Mouse (Mus musculus): ENCODE results near the gene Slc25a44. TPM values are rescaled to one million over a fixed set of nuclear protein-coding genes. Genes with fewer than 3 reads are reported as not detected.

Gene Slc25a44
- polyA plus RNA-seq, 1 experiment from 2014 or later, result 20.6 TPM

DNA sequence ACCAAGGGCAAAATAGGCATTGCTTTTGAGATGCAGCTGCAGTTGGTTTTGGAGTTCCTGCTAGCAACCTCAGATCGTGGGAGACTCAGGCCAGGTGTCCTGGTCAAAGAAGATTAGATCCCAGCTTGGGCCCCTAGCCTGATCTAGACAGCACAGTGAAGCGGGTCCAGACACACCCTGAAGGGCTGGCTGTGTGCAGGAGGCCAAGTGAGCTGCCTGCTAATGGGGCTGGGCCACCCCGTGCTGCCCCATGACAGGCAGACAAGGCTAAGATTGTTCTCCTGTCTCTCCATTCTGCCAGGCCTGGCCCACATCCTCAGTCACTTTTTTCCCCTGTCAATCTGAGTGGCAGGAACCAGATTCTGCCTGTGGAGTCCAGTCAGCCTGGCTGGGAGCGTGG is 61.2 kb downstream of the Slc25a44 start:
- H3K9me3 ChIP-seq (ENCODE audit: control insufficient read depth, low read length), result no peaks in the 10 kb centered on the region
- H3K27ac ChIP-seq (ENCODE audit: low read depth, low read length), result peak overlapping the region; percentile 78
- ATAC-seq (replicated peaks; ENCODE audit: low FRiP score) (peak; percentile 90), DNase-seq (ENCODE audit: low spot score) (no peak)
- H3K36me3 ChIP-seq (ENCODE audit: control insufficient read depth, insufficient read depth, low read length), result peaks cover 32% of the 10 kb centered on the region
- H3K9ac ChIP-seq (ENCODE audit: low read depth, low read length), result peak overlapping the region; percentile 40
- H3K4me3 ChIP-seq (ENCODE audit: low read depth, low read length), result peak overlapping the region; percentile 25; the same call in 1 of the 2 replicates
- WGBS, result 45% methylated on average over 4 of the region's 4 CpGs
- peaks cover 21% of the 10 kb centered on the region for H3K27me3 ChIP-seq (replicated peaks; ENCODE audit: control insufficient read depth, insufficient read depth, low read length)
- peaks cover 36% of the 10 kb centered on the region for H3K4me1 ChIP-seq (replicated peaks; ENCODE audit: control insufficient read depth, insufficient read depth, low read length)
- H3K4me2 ChIP-seq, result peak overlapping the region; percentile 60

DNA sequence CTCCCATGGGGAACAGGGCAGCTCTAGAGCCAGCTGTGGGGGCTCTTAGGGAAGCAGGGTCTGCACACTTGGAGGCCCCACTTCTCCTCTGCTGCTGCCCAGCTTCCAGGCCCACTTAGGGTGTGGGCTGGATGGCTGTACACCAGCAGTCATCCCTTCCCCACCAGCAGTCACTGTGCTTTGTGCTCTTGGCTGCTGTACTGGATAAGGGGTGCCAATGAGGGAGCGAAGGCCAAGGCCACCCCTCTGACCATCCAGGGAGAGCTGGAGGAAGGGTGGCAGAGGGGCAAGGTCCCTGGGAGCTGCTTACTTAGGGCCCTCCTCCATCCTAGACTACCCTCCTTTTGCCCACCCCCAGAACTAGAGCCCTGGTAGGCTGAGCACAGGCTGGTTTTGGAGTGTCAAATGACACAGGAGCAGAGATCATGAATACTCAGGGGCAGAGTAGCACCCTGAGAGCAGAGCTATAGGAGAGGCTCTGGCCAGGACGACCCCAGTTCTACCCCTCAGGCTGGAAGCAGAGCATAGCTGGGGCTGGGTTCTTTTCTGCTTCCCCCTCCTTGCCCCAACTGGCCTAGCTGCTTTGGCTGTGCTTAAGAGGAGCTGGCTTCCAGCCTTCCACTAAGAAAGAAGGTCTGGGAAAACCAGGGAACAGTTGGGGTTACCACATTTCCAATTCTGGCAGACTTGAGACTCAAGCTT is 63.2 kb downstream of the Slc25a44 start:
- Histone ChIP-seq H3K27me3 (replicated peaks; ENCODE audit: control insufficient read depth, insufficient read depth, low read length) (peaks cover 21% of the 10 kb centered on the region), H3K36me3 (ENCODE audit: control insufficient read depth, insufficient read depth, low read length) (peaks cover 48% of the 10 kb centered on the region), H3K9ac (ENCODE audit: low read depth, low read length) (no peak overlapping the region), H3K4me3 (ENCODE audit: low read depth, low read length) (no peak overlapping the region), H3K27ac (ENCODE audit: low read depth, low read length) (peak overlapping the region; percentile 76; the same call in 1 of the 2 replicates), H3K4me1 (replicated peaks; ENCODE audit: control insufficient read depth, insufficient read depth, low read length) (peaks cover 36% of the 10 kb centered on the region), H3K9me3 (ENCODE audit: control insufficient read depth, low read length) (no peaks in the 10 kb centered on the region), H3K4me2 (no peak overlapping the region)
- no peak for DNase-seq (ENCODE audit: low spot score)
- no peak for ATAC-seq (replicated peaks; ENCODE audit: low FRiP score)
- 82% methylated on average over 2 of the region's 2 CpGs for WGBS

DNA sequence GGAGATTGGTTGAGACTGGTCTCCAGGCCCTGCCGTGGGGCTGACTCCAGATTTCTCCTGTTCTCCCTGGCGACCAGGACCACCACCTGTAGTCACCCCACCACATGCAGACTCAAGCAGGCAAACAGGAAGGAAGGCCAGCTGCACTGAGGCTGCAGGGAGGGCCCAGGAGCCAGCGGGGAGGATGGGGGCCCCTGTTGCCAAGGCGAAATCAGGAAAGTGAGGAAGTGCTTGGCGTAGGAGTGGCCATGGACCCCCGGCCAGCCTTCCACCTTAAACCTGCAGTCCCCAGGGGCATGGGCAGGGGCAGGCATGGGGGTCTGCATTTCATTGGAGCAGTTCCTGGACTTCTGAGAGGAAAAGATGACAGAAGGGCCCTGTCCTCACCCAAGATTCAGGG is 63.8 kb downstream of the Slc25a44 start:
- Histone ChIP-seq H3K9me3 (ENCODE audit: control insufficient read depth, low read length) (no peaks in the 10 kb centered on the region), H3K27ac (ENCODE audit: low read depth, low read length) (no peak overlapping the region), H3K4me2 (no peak overlapping the region), H3K9ac (ENCODE audit: low read depth, low read length) (no peak overlapping the region), H3K36me3 (ENCODE audit: control insufficient read depth, insufficient read depth, low read length) (peaks cover 54% of the 10 kb centered on the region), H3K27me3 (replicated peaks; ENCODE audit: control insufficient read depth, insufficient read depth, low read length) (peaks cover 17% of the 10 kb centered on the region), H3K4me3 (ENCODE audit: low read depth, low read length) (no peak overlapping the region), H3K4me1 (replicated peaks; ENCODE audit: control insufficient read depth, insufficient read depth, low read length) (peaks cover 36% of the 10 kb centered on the region)
- whole genome bisulfite sequencing, result 72% methylated on average over 6 of the region's 6 CpGs
- ATAC-seq (replicated peaks; ENCODE audit: low FRiP score), result no peak
- no peak for DNase-seq (ENCODE audit: low spot score)

Small RNA genes lying within 50 kb of the gene (microRNA-seq; reads per million reads assigned to microRNA genes)
- not detected for gene Mir7011 (ENCODE audit: borderline number of aligned reads)

Other genes with a start within 250 kb of the Slc25a44 start
- gene Rhbg, start 170.4 kb downstream of the Slc25a44 start, polyA plus RNA-seq (2014; fragmentation: Nextera tagmentation; extraction: Ambion mirVana), result 16.3 and 19.5 TPM in 2 replicates
- gene Gm38392, start 137.9 kb downstream of the Slc25a44 start, polyA plus RNA-seq (2014; fragmentation: Nextera tagmentation; extraction: Ambion mirVana), result 0.31 and 1.4 TPM in 2 replicates
- gene Tsacc, start 128.1 kb downstream of the Slc25a44 start, polyA plus RNA-seq (2014; fragmentation: Nextera tagmentation; extraction: Ambion mirVana), result 14.0 and 17.7 TPM in 2 replicates
- gene Cct3, start 128.0 kb downstream of the Slc25a44 start, polyA plus RNA-seq (2014; fragmentation: Nextera tagmentation; extraction: Ambion mirVana), result 694 and 747 TPM in 2 replicates
- gene Glmp, start 100.1 kb downstream of the Slc25a44 start, polyA plus RNA-seq (2014; fragmentation: Nextera tagmentation; extraction: Ambion mirVana), result 111 and 113 TPM in 2 replicates
- 2.0 TPM in 2 replicates for gene Tmem79, start 89.0 kb downstream of the Slc25a44 start, polyA plus RNA-seq (2014; fragmentation: Nextera tagmentation; extraction: Ambion mirVana)
- 52.0 TPM in 2 replicates for gene Smg5, start 88.9 kb downstream of the Slc25a44 start, polyA plus RNA-seq (2014; fragmentation: Nextera tagmentation; extraction: Ambion mirVana)
- gene Paqr6, start 60.6 kb downstream of the Slc25a44 start, polyA plus RNA-seq (2014; fragmentation: Nextera tagmentation; extraction: Ambion mirVana), result 5.6 and 7.0 TPM in 2 replicates
- gene Bglap3, start 52.4 kb downstream of the Slc25a44 start, polyA plus RNA-seq (2014; fragmentation: Nextera tagmentation; extraction: Ambion mirVana), result 0.12 and 0.40 TPM in 2 replicates
- not detected in 2 replicates for gene Bglap2, start 46.4 kb downstream of the Slc25a44 start, polyA plus RNA-seq (2014; fragmentation: Nextera tagmentation; extraction: Ambion mirVana)
- not detected in 2 replicates for gene Bglap, start 40.7 kb downstream of the Slc25a44 start, polyA plus RNA-seq (2014; fragmentation: Nextera tagmentation; extraction: Ambion mirVana)
- gene Pmf1, start 14.8 kb downstream of the Slc25a44 start, polyA plus RNA-seq (2014; fragmentation: Nextera tagmentation; extraction: Ambion mirVana), result 153 and 165 TPM in 2 replicates
- gene Sema4a, start 36.0 kb upstream of the Slc25a44 start, polyA plus RNA-seq (2014; fragmentation: Nextera tagmentation; extraction: Ambion mirVana), result 14.3 and 19.0 TPM in 2 replicates
- 155 and 157 TPM in 2 replicates for gene Lmna, start 84.8 kb upstream of the Slc25a44 start, polyA plus RNA-seq (2014; fragmentation: Nextera tagmentation; extraction: Ambion mirVana)
- 9.4 and 10.2 TPM in 2 replicates for gene Mex3a, start 107.3 kb upstream of the Slc25a44 start, polyA plus RNA-seq (2014; fragmentation: Nextera tagmentation; extraction: Ambion mirVana)
- gene Rab25, start 123.2 kb upstream of the Slc25a44 start, polyA plus RNA-seq (2014; fragmentation: Nextera tagmentation; extraction: Ambion mirVana), result 1.1 and 1.2 TPM in 2 replicates
- 111 and 120 TPM in 2 replicates for gene Lamtor2, start 127.9 kb upstream of the Slc25a44 start, polyA plus RNA-seq (2014; fragmentation: Nextera tagmentation; extraction: Ambion mirVana)
- 65.8 and 67.7 TPM in 2 replicates for gene Ubqln4, start 128.6 kb upstream of the Slc25a44 start, polyA plus RNA-seq (2014; fragmentation: Nextera tagmentation; extraction: Ambion mirVana)
- gene Ssr2, start 150.7 kb upstream of the Slc25a44 start, polyA plus RNA-seq (2014; fragmentation: Nextera tagmentation; extraction: Ambion mirVana), result 306 and 307 TPM in 2 replicates
- gene Arhgef2, start 180.8 kb upstream of the Slc25a44 start, polyA plus RNA-seq (2014; fragmentation: Nextera tagmentation; extraction: Ambion mirVana), result 64.3 and 66.3 TPM in 2 replicates
- not detected in 2 replicates for gene Rxfp4, start 228.0 kb upstream of the Slc25a44 start, polyA plus RNA-seq (2014; fragmentation: Nextera tagmentation; extraction: Ambion mirVana)

Measured in liver, embryonic 11.5 days (tissue).